Mouse (Mus musculus): ENCODE results near the gene Iqsec3. TPM values are rescaled to one million over a fixed set of nuclear protein-coding genes. Genes with fewer than 3 reads are reported as not detected.

Gene Iqsec3
- polyA plus RNA-seq, 3 experiments from 2014 or later = not detected

Other genes with a start within 250 kb of the Iqsec3 start
- gene Usp18, start 227.8 kb downstream of the Iqsec3 start, polyA plus RNA-seq (2017; shearing (Covaris generic)) = 10 to 100 TPM; 33.2 to 83.1 (median 69.4) TPM
- gene Slc6a13, start 173.5 kb downstream of the Iqsec3 start, polyA plus RNA-seq (2017; shearing (Covaris generic)) = 1 to 10 TPM in 1 of 3 experiments, under 1 TPM in 2; 0.50 to 1.8 (median 0.55) TPM
- not detected for gene Slc6a12, start 130.6 kb downstream of the Iqsec3 start, polyA plus RNA-seq (2017; shearing (Covaris generic))
- not detected for gene A2m, start 161.7 kb upstream of the Iqsec3 start, polyA plus RNA-seq (2017; shearing (Covaris generic))

All from inflammation-experienced regulatory T-cells, adult 6 months (primary cell).